Mouse (Mus musculus) MEL (cell line): Measurements from ENCODE around the gene Otop3. TPM values are rescaled to one million over a fixed set of nuclear protein-coding genes. Genes with fewer than 3 reads are reported as not detected.

Source experiments
- DNase-seq: peaks from one replicate; pipeline ENCODE4 v3.0.0; 2011; ENCODE audit warnings: low read depth, low spot score
- H3K27ac ChIP-seq: 2 replicates; pipeline ENCODE4 v1.5.1; 2012; ENCODE audit warnings: low read depth, mild to moderate bottlenecking, control low read depth, low read length, moderate library complexity; ENCODE audit not compliant: control insufficient read depth
- H3K27me3 ChIP-seq, 2 experiments: fragments of 150-350 bp in 1 of 2; sonication (generic) in 1 of 2; 2 replicates each; pipeline ENCODE4 v1.6.1; 2012; ENCODE audit warnings: low read length in 2 of 2, mild to moderate bottlenecking in 2 of 2, improper control_type of control experiment in 1 of 2, moderate library complexity in 1 of 2; ENCODE audit not compliant: insufficient read depth in 2 of 2, control insufficient read depth in 1 of 2
- H3K36me3 ChIP-seq, 2 experiments: 2 replicates each; pipeline ENCODE4 v1.6.1; 2012 to 2014; ENCODE audit warnings: low read length in 2 of 2, improper control_type of control experiment in 1 of 2, inconsistent platforms in 1 of 2, mild to moderate bottlenecking in 1 of 2; ENCODE audit not compliant: insufficient read depth in 2 of 2, control insufficient read depth in 1 of 2
- H3K4me1 ChIP-seq, 2 experiments: fragments of 150-350 bp in 1 of 2; sonication (generic) in 1 of 2; 2 replicates each; pipeline ENCODE4 v1.6.1; 2012; ENCODE audit warnings: low read length in 2 of 2, improper control_type of control experiment in 1 of 2, mild to moderate bottlenecking in 1 of 2; ENCODE audit not compliant: insufficient read depth in 2 of 2, control insufficient read depth in 1 of 2
- H3K4me3 ChIP-seq, 2 experiments: fragments of 150-350 bp in 1 of 2; sonication (generic) in 1 of 2; 2 replicates each; pipeline ENCODE4 v1.5.1; 2012; ENCODE audit warnings: low read depth in 2 of 2, low read length in 2 of 2, mild to moderate bottlenecking in 2 of 2, moderate library complexity in 2 of 2, control low read depth in 1 of 2, improper control_type of control experiment in 1 of 2; ENCODE audit not compliant: control insufficient read depth in 1 of 2, insufficient read depth in 1 of 2
- H3K79me2 ChIP-seq: 2 replicates; pipeline ENCODE4 v1.6.1; 2012; ENCODE audit warnings: mild to moderate bottlenecking, low read length, moderate library complexity; ENCODE audit not compliant: control insufficient read depth, poor library complexity, insufficient read depth
- H3K9ac ChIP-seq: 2 replicates; pipeline ENCODE4 v1.6.1; 2012; ENCODE audit warnings: low read depth, mild to moderate bottlenecking, control low read depth, low read length, moderate library complexity; ENCODE audit not compliant: control insufficient read depth, poor library complexity, severe bottlenecking
- H3K9me3 ChIP-seq: fragments of 150-350 bp; sonication (generic); replicated peaks from 2 replicates; pipeline ENCODE4 v1.6.1; 2012; ENCODE audit warnings: mild to moderate bottlenecking, low read length, improper control_type of control experiment, moderate library complexity; ENCODE audit not compliant: insufficient read depth
- CTCF ChIP-seq, 3 experiments: IDR thresholded peaks in 2 of 3; conservative IDR thresholded peaks in 1 of 3; 2 replicates each; pipeline ENCODE4 v1.5.1; 2011 to 2012; ENCODE audit warnings: low read length in 3 of 3, low read depth in 2 of 3, mild to moderate bottlenecking in 2 of 3, improper control_type of control experiment in 1 of 3, inconsistent platforms in 1 of 3, mixed read lengths in 1 of 3, moderate library complexity in 1 of 3; ENCODE audit not compliant: control insufficient read depth in 1 of 3, insufficient read depth in 1 of 3, poor library complexity in 1 of 3, severe bottlenecking in 1 of 3
- E2F4 ChIP-seq: IDR thresholded peaks from 2 replicates; pipeline ENCODE4 v1.6.1; 2011; ENCODE audit warnings: low read depth, low read length, improper control_type of control experiment, borderline replicate concordance
- ELF1 ChIP-seq: IDR thresholded peaks from 2 replicates; pipeline ENCODE4 v1.6.1; 2014; ENCODE audit warnings: low read depth, mild to moderate bottlenecking, inconsistent platforms, low read length, improper control_type of control experiment, moderate library complexity
- EP300 ChIP-seq, 2 experiments: IDR thresholded peaks; 2 replicates each; pipeline ENCODE4 v1.6.1; 2011; ENCODE audit warnings: improper control_type of control experiment in 2 of 2, low read length in 2 of 2, low read depth in 1 of 2, mild to moderate bottlenecking in 1 of 2
- ETS1 ChIP-seq: IDR thresholded peaks from 2 replicates; pipeline ENCODE4 v1.6.1; 2012; ENCODE audit warnings: low read depth, mild to moderate bottlenecking, inconsistent platforms, low read length, improper control_type of control experiment, moderate library complexity
- HCFC1 ChIP-seq: IDR thresholded peaks from 2 replicates; pipeline ENCODE4 v1.6.1; 2012; ENCODE audit warnings: low read depth, mild to moderate bottlenecking, inconsistent platforms, low read length, improper control_type of control experiment, moderate library complexity
- MAFK ChIP-seq: IDR thresholded peaks from 2 replicates; pipeline ENCODE4 v1.6.1; 2011; ENCODE audit warnings: low read depth, mild to moderate bottlenecking, low read length, improper control_type of control experiment, borderline replicate concordance
- MAX ChIP-seq: IDR thresholded peaks from 2 replicates; pipeline ENCODE4 v1.6.1; 2011; ENCODE audit warnings: low read length, improper control_type of control experiment
- MAZ ChIP-seq: IDR thresholded peaks from 2 replicates; pipeline ENCODE4 v1.6.1; 2012; ENCODE audit warnings: low read depth, mild to moderate bottlenecking, inconsistent platforms, low read length, improper control_type of control experiment
- MEF2A ChIP-seq: IDR thresholded peaks from 2 replicates; pipeline ENCODE4 v1.6.1; 2014; ENCODE audit warnings: low read depth, mild to moderate bottlenecking, inconsistent platforms, low read length, improper control_type of control experiment; ENCODE audit not compliant: poor library complexity, insufficient replicate concordance, severe bottlenecking; ENCODE audit errors: extremely low read depth
- MYB ChIP-seq: IDR thresholded peaks from 2 replicates; pipeline ENCODE4 v1.6.1; 2011; ENCODE audit warnings: mild to moderate bottlenecking, low read depth, low read length, improper control_type of control experiment
- MYC ChIP-seq: IDR thresholded peaks from 2 replicates; pipeline ENCODE4 v1.6.1; 2011; ENCODE audit warnings: low read depth, mild to moderate bottlenecking, low read length, improper control_type of control experiment, moderate library complexity
- POLR2A ChIP-seq, 2 experiments: IDR thresholded peaks; 2 replicates each; pipeline ENCODE4 v1.6.1; 2011 to 2012; ENCODE audit warnings: low read length in 2 of 2, mild to moderate bottlenecking in 2 of 2, control low read depth in 1 of 2, improper control_type of control experiment in 1 of 2, low read depth in 1 of 2, moderate library complexity in 1 of 2; ENCODE audit not compliant: control insufficient read depth in 1 of 2, insufficient read depth in 1 of 2, poor library complexity in 1 of 2
- POLR2AphosphoS2 ChIP-seq: IDR thresholded peaks from 2 replicates; pipeline ENCODE4 v1.6.1; 2011; ENCODE audit warnings: low read length, improper control_type of control experiment
- SMC3 ChIP-seq: IDR thresholded peaks from 2 replicates; pipeline ENCODE4 v1.6.1; 2011; ENCODE audit warnings: low read depth, low read length, improper control_type of control experiment
- TBP ChIP-seq: IDR thresholded peaks from 2 replicates; pipeline ENCODE4 v1.8.0; 2011; ENCODE audit warnings: low read depth, low read length, improper control_type of control experiment
- TCF12 ChIP-seq: IDR thresholded peaks from 2 replicates; pipeline ENCODE4 v1.6.1; 2014; ENCODE audit warnings: low read depth, mild to moderate bottlenecking, inconsistent platforms, low read length, improper control_type of control experiment, moderate library complexity
- USF2 ChIP-seq, 2 experiments: IDR thresholded peaks; 2 replicates each; pipeline ENCODE4 v1.6.1; 2011 to 2012; ENCODE audit warnings: improper control_type of control experiment in 2 of 2, low read length in 2 of 2, borderline replicate concordance in 1 of 2, inconsistent platforms in 1 of 2, low read depth in 1 of 2, mild to moderate bottlenecking in 1 of 2; ENCODE audit not compliant: insufficient read depth in 1 of 2
- ZMIZ1 ChIP-seq: IDR thresholded peaks from 2 replicates; pipeline ENCODE4 v1.6.1; 2012; ENCODE audit warnings: low read depth, mild to moderate bottlenecking, inconsistent platforms, low read length, improper control_type of control experiment, moderate library complexity
- ZNF384 ChIP-seq: IDR thresholded peaks from 2 replicates; pipeline ENCODE4 v1.6.1; 2012; ENCODE audit warnings: low read depth, mild to moderate bottlenecking, inconsistent platforms, low read length, improper control_type of control experiment
- polyA plus RNA-seq, 2 experiments: library from polyadenylated mRNA; stranded (reverse) in 1 of 2; unstranded in 1 of 2; fragments of >175 nt in 1 of 2; fragments of >200 nt in 1 of 2; gene quantifications; 2 replicates each; pipeline versions ENCODE4 v1.2.1 to v1.2.4; 2012; ENCODE audit warnings: low replicate concordance in 2 of 2, low read depth in 1 of 2; ENCODE audit not compliant: insufficient read length in 2 of 2, insufficient read depth in 1 of 2, missing spikeins in 1 of 2
- total RNA-seq: library from RNA; depleted of rRNA; stranded (reverse); fragments of 300-350 nt; gene quantifications from 2 replicates; pipeline ENCODE4 v1.2.3, GENCODE M21; 2012

Otop3 gene
- total and polyA plus RNA-seq, 3 experiments, result not detected

DNA sequence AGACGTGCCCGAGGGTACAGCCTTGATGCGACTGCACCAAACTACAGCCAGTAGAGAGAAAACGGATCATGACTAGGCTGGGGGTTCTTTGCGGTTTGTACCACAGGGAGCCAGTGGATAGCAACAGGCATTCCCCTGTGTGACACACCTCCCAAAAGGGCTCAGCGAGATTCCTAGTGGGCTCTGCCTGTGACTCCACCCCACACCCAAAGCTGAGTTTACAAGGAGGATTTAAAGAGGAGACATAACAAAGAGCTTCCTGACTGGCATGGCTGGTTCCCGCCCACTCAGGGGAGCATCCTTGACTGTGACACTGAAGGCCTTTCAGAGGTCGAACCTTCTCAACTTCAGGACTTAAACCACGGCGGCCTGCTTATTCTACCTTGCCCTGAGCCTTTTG is 43.0 kb upstream of the Otop3 start:
- no peak for TF ChIP-seq SMC3
- TF ChIP-seq MAFK, result no peak
- TF ChIP-seq MAZ, result no peak
- no peak for TF ChIP-seq USF2 (IDR thresholded peaks at IDR 0.05; ENCODE audit: borderline replicate concordance in 1 of 2, insufficient read depth in 1 of 2, low read depth in 1 of 2, low read length in 2 of 2)
- TF ChIP-seq ELF1, result no peak
- TF ChIP-seq ETS1, result no peak
- TF ChIP-seq, all 39 proteins: peak for 0
- no peaks in the 10 kb centered on the region for H3K9me3 ChIP-seq
- H3K4me1 ChIP-seq, result no peaks in the 10 kb centered on the region
- DNase-seq, result no peak
- H3K27ac ChIP-seq, result no peak overlapping the region
- H3K27me3 ChIP-seq, result no peaks in the 10 kb centered on the region
- H3K4me3 ChIP-seq, result no peak overlapping the region
- no peaks in the 10 kb centered on the region for H3K79me2 ChIP-seq
- no peak overlapping the region for H3K9ac ChIP-seq
- H3K36me3 ChIP-seq, result no peaks in the 10 kb centered on the region

DNA sequence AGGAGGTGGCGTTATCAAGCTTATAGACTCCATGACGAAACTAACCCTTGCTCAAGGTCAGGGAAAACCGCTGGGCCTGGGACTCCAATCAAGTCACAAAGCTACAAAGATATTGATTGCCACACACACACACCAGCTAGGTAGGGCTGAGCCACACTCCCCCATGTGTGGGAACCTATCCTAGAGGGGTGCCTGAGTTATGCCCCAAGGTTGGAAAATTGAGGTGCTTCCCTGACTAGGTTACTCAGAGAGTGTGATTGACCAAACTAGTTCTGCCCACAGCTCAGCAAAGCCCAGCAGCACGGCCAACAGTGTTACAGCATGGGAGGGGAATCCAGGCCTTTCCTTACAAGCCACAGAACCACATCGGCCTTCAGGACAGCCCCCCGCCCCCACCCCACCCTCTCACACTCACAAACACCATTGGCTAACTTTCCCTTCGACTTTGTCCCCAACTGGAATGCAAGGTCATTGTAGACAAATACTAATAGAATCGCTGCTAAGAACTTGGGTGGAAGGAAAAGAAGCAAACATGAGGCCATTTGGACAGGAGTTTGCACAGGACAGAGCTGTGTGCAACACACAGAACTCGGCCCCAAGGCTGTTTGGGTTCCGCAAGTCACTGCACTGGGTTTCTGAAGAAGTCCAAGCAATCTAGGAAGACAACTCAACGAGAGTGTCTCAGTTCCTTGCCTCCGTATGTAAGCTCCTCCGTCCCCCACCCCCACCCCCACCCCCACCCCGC is 41.7 kb upstream of the Otop3 start:
- Histone ChIP-seq H3K4me3 (no peak overlapping the region), H3K27me3 (no peaks in the 10 kb centered on the region), H3K9me3 (no peaks in the 10 kb centered on the region), H3K36me3 (no peaks in the 10 kb centered on the region), H3K4me1 (no peaks in the 10 kb centered on the region), H3K27ac (no peak overlapping the region), H3K79me2 (no peaks in the 10 kb centered on the region), H3K9ac (no peak overlapping the region)
- DNase-seq, result no peak
- TF ChIP-seq USF2 (IDR thresholded peaks at IDR 0.05; ENCODE audit: borderline replicate concordance in 1 of 2, insufficient read depth in 1 of 2, low read depth in 1 of 2, low read length in 2 of 2) (no peak), MAX (no peak), SMC3 (no peak), TBP (no peak), POLR2A (IDR thresholded peaks at IDR 0.05; ENCODE audit: control insufficient read depth in 1 of 2, insufficient read depth in 1 of 2, low read depth in 1 of 2, low read length in 2 of 2, poor library complexity in 1 of 2) (no peak), MAFK (no peak), CTCF (IDR thresholded peaks at IDR 0.05 in 2 of 3, conservative IDR thresholded peaks at IDR 0.05 in 1 of 3; ENCODE audit: control insufficient read depth in 1 of 3, insufficient read depth in 1 of 3, low read depth in 2 of 3, low read length in 3 of 3, poor library complexity in 1 of 3, severe bottlenecking in 1 of 3) (no peak), ETS1 (no peak), EP300 (IDR thresholded peaks at IDR 0.05; ENCODE audit: low read depth in 1 of 2, low read length in 2 of 2) (no peak), HCFC1 (no peak), ZNF384 (no peak), ZMIZ1 (no peak), TCF12 (no peak), POLR2AphosphoS2 (no peak), MYB (no peak), MYC (no peak), E2F4 (no peak), MEF2A (no peak)
